Mouse (Mus musculus) spleen, adult 2 months (tissue): ENCODE measurements at regions not wholly inside any gene's neighbourhood (a gene's known extent, or its start where the extent isn't known, plus 50 kb on each side); places are given as distances from the start of the nearest gene placed in this dataset.

Source experiments
- DNase-seq, 2 experiments: peaks; one replicate each; pipeline versions ENCODE4 v3.0.0 to v3.0.0-alpha.2; 2012 to 2021; ENCODE audit warnings: low spot score in 2 of 2, low read depth in 1 of 2
- H3K27ac ChIP-seq: fragments of 200-500 bp; 2 replicates; pipeline ENCODE4 v1.5.1; 2012; ENCODE audit warnings: low read length, inconsistent platforms; ENCODE audit not compliant: insufficient read depth
- H3K27me3 ChIP-seq: fragments of 200-500 bp; 2 replicates; pipeline ENCODE4 v1.6.1; 2012; ENCODE audit warnings: mild to moderate bottlenecking, moderate library complexity, low read length, inconsistent platforms; ENCODE audit not compliant: control insufficient read depth, insufficient read depth
- H3K36me3 ChIP-seq: fragments of 200-500 bp; 2 replicates; pipeline ENCODE4 v1.6.1; 2012; ENCODE audit warnings: mild to moderate bottlenecking, low read length, inconsistent platforms; ENCODE audit not compliant: control insufficient read depth, insufficient read depth
- H3K4me1 ChIP-seq: fragments of 200-500 bp; 2 replicates; pipeline ENCODE4 v1.6.1; 2011; ENCODE audit warnings: inconsistent platforms; ENCODE audit not compliant: control insufficient read depth, insufficient read depth, insufficient read length
- H3K4me3 ChIP-seq: fragments of 200-500 bp; 2 replicates; pipeline ENCODE4 v1.5.1; 2011; ENCODE audit warnings: mild to moderate bottlenecking, inconsistent platforms; ENCODE audit not compliant: insufficient read depth, insufficient read length; ENCODE audit errors: extremely low read depth
- CTCF ChIP-seq: fragments of 200-500 bp; IDR thresholded peaks from 2 replicates; pipeline ENCODE4 v1.5.1; 2011; ENCODE audit warnings: mild to moderate bottlenecking, inconsistent platforms; ENCODE audit not compliant: insufficient read depth, insufficient read length, insufficient replicate concordance; ENCODE audit errors: extremely low read depth
- POLR2A ChIP-seq: fragments of 200-500 bp; IDR thresholded peaks from 2 replicates; pipeline ENCODE4 v1.6.1; 2011; ENCODE audit warnings: low read depth, low read length, inconsistent platforms
- WGBS: fragments of 180-500 bp; shearing (Covaris S2); methylation state at CpG from one replicate; pipeline ENCODE4 v1.1.7; 2018; 5-methylcytosine and 5-hydroxymethylcytosine counted together

DNA sequence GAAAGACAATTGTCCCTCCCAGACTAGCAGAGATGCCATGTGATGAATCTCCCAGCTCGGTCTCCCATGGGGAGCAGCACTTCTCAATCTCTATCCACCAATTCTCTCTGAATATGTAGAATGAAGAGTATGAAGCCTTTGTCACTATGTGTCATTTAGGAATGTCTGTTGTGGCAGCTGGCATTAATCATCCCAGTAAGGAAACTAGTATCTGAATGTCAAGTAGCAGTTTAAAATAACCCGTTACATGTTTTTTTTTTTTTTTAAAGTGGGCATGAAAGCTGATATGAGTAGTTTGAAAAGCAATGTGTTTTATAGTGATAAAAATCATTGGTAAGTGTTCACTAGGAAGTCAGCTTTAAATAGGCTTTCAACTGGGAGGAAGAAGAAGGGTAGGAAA is 58.4 kb upstream of the Dcbld2 start:
- Histone ChIP-seq H3K4me3 (no peak overlapping the region), H3K36me3 (no peaks in the 10 kb centered on the region), H3K27me3 (no peaks in the 10 kb centered on the region), H3K4me1 (no peaks in the 10 kb centered on the region), H3K27ac (no peak overlapping the region)
- DNase-seq, result no peak
- WGBS, result 45% methylated on average over 2 of the region's 2 CpGs
- no peak for TF ChIP-seq POLR2A
- TF ChIP-seq CTCF, result no peak

DNA sequence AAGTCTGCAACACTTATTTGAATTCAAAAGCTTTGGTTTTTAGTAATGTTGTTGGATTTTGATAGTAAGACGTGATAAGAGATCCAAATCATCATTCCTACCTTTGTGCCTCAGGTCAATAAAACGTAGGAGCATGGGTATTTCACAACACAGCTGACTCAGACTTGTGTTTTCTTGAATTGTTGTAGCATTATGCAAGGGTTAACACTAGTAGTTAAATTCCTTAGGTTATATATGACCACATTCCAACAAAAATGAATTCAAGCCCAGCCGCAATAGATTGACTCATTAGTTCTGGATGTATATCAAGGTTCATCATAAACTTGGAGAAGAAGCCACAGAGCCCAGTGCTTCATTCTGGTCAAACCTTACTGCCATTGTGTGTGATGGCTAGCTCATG is 56.1 kb upstream of the Dcbld2 start:
- no peak for DNase-seq
- Histone ChIP-seq H3K36me3 (no peaks in the 10 kb centered on the region), H3K27ac (no peak overlapping the region), H3K4me3 (no peak overlapping the region), H3K27me3 (no peaks in the 10 kb centered on the region), H3K4me1 (no peaks in the 10 kb centered on the region)
- WGBS, result 84% methylated on average over 3 of the region's 3 CpGs
- TF ChIP-seq CTCF, result no peak
- TF ChIP-seq POLR2A, result no peak

DNA sequence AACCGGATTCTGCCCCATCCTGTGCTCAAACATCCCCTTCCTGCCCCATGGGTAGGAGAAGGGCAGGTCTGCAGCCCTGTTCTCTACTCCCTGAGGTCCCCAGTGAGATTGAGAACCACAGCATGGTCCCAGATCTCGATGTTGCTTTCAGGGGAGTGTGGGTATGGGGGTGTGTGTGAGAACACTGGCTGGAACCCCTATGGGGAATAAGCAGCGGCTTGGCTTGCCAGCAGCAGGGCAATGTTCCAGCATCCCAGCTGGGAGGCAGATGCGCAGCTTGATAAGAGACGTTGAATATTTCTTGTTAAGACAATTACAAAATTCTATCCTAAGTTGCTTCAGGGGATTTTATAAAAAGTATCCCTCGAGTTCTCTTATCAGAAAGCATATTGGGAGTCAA is 53.7 kb upstream of the Dcbld2 start:
- DNase-seq, result no peak
- WGBS, result 66% methylated on average over 6 of the region's 6 CpGs

More for the DNA sequence above, 53.7 kb upstream of the Dcbld2 start:
- no peak for TF ChIP-seq CTCF
- TF ChIP-seq POLR2A, result no peak
- Histone ChIP-seq H3K4me3 (no peak overlapping the region), H3K4me1 (no peaks in the 10 kb centered on the region), H3K27me3 (no peaks in the 10 kb centered on the region), H3K27ac (no peak overlapping the region), H3K36me3 (no peaks in the 10 kb centered on the region)
